Mouse (Mus musculus) megakaryocyte, embryonic 14.5 days (primary cell): Measurements from ENCODE around the gene Acaa1b.

Experiments
- FLI1 ChIP-seq: IDR thresholded peaks from 2 replicates; pipeline ENCODE4 v1.6.1; 2012; ENCODE audit warnings: low read length, inconsistent platforms, mixed read lengths
- GATA1 ChIP-seq: IDR thresholded peaks from 3 replicates; pipeline ENCODE4 v1.6.1; 2012; ENCODE audit warnings: mixed read lengths, low read length, inconsistent platforms, borderline replicate concordance

- TF ChIP-seq GATA1 = no peak
- no peak for TF ChIP-seq FLI1
Measured at GRCm38 (mm10) chr9:119164743-119165142, 7.8 kb upstream of the Acaa1b start.
